Mouse (Mus musculus) lung, adult 2 months (tissue): Measurements from ENCODE around the gene Lims1. TPM values are rescaled to one million over a fixed set of nuclear protein-coding genes. Genes with fewer than 3 reads are reported as not detected.

Experiments
- DNase-seq: peaks from one replicate; pipeline ENCODE4 v3.0.0; 2022
- H3K4me1 ChIP-seq: fragments of 200-500 bp; 2 replicates; pipeline ENCODE4 v1.6.1; 2011; ENCODE audit warnings: low read length; ENCODE audit not compliant: control insufficient read depth, insufficient read depth
- H3K4me3 ChIP-seq: fragments of 200-500 bp; replicated peaks from 2 replicates; pipeline ENCODE3; 2011; ENCODE audit warnings: low read depth, mild to moderate bottlenecking, control low read depth, low read length; ENCODE audit errors: extremely low read depth
- CTCF ChIP-seq: fragments of 200-500 bp; IDR thresholded peaks from 2 replicates; pipeline ENCODE4 v1.5.1; 2011; ENCODE audit warnings: mild to moderate bottlenecking, low read length, control low read depth; ENCODE audit not compliant: insufficient read depth
- POLR2A ChIP-seq: fragments of 200-500 bp; IDR thresholded peaks from 2 replicates; pipeline ENCODE4 v1.6.1; 2011; ENCODE audit warnings: low read depth, mild to moderate bottlenecking, control low read depth, low read length, borderline replicate concordance; ENCODE audit errors: extremely low read depth
- WGBS: fragments of 180-500 bp; shearing (Covaris S2); methylation state at CpG from one replicate; pipeline ENCODE4 v1.1.7; 2018; 5-methylcytosine and 5-hydroxymethylcytosine counted together
- polyA plus RNA-seq: library from polyadenylated mRNA; depleted of rRNA; stranded (reverse); fragments of >200 nt; gene quantifications from 2 replicates; pipeline ENCODE4 v1.2.3, GENCODE M21; 2012

Gene Lims1
- polyA plus RNA-seq, 1 experiment = 44.0 TPM

DNA sequence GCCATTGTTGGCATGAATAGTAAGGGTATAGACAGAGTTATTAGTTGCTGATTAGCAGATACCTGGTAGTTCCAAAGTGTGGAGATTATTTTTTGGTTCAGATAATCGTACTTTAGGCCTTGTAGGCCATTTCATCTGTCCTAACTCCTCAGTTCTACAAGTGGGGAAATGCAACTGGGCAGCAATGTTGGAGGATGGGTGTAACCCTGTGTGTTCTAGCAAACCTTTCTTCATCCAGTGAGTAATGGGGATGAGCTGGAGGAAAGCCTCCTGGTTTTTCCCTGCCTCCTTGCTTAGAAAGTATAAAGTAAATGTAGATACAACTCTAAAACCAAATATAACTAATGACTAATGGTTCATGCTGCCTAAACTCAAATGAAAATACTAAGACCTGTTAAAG, 55.1 kb downstream of the Lims1 start:
- WGBS = 50% methylated on average over 1 of the region's 1 CpGs
- TF ChIP-seq CTCF (no peak), POLR2A (no peak)
- DNase-seq = no peak
- H3K4me1 ChIP-seq = peaks cover 3% of the 10 kb centered on the region
- H3K4me3 ChIP-seq = no peak overlapping the region

- 100% methylated on average over 1 of the region's 1 CpGs for WGBS
Measured at GRCm38 (mm10) chr10:58379699-58380098, 56.4 kb downstream of the Lims1 start.

GRCm38 (mm10) chr10:58381904-58382303, 58.6 kb downstream of the Lims1 start:
- DNase-seq = no peak
- H3K4me1 ChIP-seq = peaks cover 13% of the 10 kb centered on the region
- no peak overlapping the region for H3K4me3 ChIP-seq
- TF ChIP-seq CTCF (no peak), POLR2A (no peak)
- 32% methylated on average over 1 of the region's 1 CpGs for WGBS

More at GRCm38 (mm10) chr10:58379699-58380098, 56.4 kb downstream of the Lims1 start:
- H3K4me1 ChIP-seq = peaks cover 10% of the 10 kb centered on the region
- DNase-seq = no peak
- no peak for TF ChIP-seq POLR2A
- no peak for TF ChIP-seq CTCF
- H3K4me3 ChIP-seq = no peak overlapping the region

DNA sequence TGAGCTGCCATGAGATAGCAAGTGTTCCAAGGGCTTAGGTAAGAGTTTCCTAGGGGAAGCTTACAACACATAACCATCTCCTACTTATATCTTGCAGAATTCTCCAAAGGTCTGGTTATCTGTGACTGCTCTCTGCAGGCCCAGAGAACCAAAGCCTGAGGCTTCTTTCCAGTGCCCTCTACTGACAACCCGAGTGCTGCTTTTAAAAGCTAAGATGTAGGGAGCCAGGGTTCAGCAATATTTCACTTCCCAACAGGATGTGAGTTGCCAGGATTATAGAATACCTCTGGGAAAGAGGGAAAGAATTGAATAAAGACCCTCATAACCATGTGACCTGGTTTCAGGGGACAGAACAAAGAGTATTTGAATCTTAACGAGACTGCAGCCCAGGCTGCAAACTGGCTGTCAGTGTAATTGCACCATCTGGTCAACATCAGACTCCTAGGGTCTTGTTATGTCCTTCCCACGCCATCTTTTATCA, 59.4 kb downstream of the Lims1 start:
- Histone ChIP-seq H3K4me3 (no peak overlapping the region), H3K4me1 (peaks cover 13% of the 10 kb centered on the region)
- TF ChIP-seq CTCF = no peak
- DNase-seq = no peak
- 28% methylated on average over 3 of the region's 3 CpGs for WGBS

DNA sequence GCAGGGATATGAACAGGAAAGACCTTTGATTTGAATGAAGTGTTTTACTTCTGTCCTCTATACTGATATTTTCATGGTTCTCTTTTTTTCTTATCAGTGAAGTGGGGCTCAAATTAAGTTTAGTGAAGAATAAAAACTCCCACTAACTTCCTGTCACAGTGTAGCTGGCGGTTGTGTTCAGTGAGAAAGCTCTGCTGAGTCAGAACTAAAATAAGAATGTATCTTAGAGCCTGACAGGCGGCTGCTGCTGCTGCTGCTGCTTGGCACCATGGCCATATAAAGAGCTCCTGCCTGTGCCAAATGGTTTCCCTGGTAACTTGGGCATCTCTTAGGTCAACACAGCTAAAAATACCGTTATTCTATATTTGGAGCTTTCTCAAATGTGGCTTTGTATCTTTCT, 60.0 kb downstream of the Lims1 start:
- Histone ChIP-seq H3K4me1 (peaks cover 13% of the 10 kb centered on the region), H3K4me3 (no peak overlapping the region)
- TF ChIP-seq POLR2A (no peak), CTCF (no peak)
- DNase-seq = no peak
- WGBS = 13% methylated on average over 3 of the region's 3 CpGs

DNA sequence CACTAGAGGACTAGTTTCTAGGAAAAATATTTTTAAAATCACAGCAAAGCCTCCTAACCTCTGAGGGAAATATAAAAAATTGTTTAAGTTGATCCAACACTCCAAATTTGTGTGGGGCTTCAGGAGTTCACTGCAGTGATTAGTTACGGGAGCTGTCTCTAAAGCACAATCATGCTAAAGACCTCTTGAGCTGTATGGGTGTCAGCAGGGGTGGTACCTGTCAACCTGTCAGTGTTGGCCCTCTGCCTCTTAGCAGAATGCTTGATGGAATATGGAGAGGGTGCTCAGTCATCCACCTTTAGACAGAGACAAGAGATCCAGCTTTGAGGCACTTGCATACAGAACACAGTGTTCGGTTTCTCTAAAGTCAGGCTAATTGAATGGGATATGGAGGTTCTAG, 60.5 kb downstream of the Lims1 start:
- no peak for TF ChIP-seq CTCF
- no peak for TF ChIP-seq POLR2A
- Histone ChIP-seq H3K4me1 (peaks cover 13% of the 10 kb centered on the region), H3K4me3 (no peak overlapping the region)
- DNase-seq = no peak
- WGBS = 56% methylated on average over 2 of the region's 2 CpGs

DNA sequence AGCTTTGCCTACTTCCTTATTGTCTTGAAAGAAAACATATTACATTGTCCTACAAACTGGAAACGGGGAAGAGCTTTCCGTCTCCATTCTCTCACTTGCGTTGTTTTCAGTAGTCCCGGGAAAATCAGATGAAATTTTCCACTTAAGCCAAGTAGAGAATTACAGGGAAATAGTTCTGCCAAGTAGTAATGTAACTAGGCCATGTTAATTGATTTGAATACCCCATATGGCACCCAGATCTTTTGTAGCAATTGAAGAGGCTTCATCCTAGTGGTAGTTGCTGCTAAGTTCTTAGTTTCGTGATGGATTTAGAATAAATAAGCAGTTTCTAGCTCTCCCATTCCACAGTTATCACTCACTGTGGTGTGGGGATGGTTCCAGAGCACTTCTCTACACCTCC, 62.4 kb downstream of the Lims1 start:
- Histone ChIP-seq H3K4me3 (no peak overlapping the region), H3K4me1 (peaks cover 13% of the 10 kb centered on the region)
- no peak for TF ChIP-seq POLR2A
- no peak for TF ChIP-seq CTCF
- 76% methylated on average over 5 of the region's 5 CpGs for WGBS
- DNase-seq = no peak

DNA sequence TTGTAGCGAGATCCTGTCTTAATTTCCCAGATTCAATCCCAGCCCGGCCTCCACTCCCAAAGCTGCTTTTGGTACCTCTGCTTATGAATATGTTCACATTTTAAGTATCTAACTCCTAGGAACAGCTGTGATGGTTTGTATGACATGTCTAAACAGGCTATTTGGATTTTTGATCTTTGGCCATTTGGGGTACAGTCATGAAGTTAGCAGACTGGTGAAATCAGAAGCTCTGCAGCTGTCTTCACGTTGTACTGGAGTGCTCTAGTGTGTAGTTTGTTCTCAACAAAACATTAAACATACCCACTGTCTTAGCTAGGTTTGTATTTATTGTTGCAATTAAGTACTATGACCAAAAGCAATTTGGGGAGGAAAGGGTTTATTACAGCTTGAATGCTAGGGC, 63.7 kb downstream of the Lims1 start:
- no peak for TF ChIP-seq POLR2A
- no peak for TF ChIP-seq CTCF
- no peak for DNase-seq
- Histone ChIP-seq H3K4me1 (peaks cover 13% of the 10 kb centered on the region), H3K4me3 (no peak overlapping the region)
- WGBS = 78% methylated on average over 3 of the region's 3 CpGs

DNA sequence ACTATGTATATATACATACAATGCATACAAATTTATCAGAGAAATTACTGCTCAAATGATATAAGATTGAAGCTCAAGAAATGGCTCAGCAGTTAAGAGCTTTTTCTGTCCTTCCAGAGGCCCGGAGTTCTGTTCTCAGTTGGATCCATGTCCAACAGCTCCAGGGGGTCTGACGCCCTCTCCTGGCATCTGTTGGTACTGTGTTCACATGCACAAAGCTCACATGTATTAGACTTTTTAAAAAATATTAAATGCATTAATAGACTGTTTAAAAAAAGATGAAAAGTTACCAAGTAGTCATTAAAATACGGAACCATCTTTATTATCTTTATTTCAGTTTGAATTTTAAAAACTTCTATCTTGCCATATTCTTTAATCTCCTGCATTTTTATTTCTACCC, 65.4 kb downstream of the Lims1 start:
- 79% methylated on average over 3 of the region's 3 CpGs for WGBS
- DNase-seq = no peak
- Histone ChIP-seq H3K4me3 (no peak overlapping the region), H3K4me1 (peaks cover 16% of the 10 kb centered on the region)
- no peak for TF ChIP-seq POLR2A
- 0 out of 2 replicates have a peak, but pooled peaks have one; percentile 13 for TF ChIP-seq CTCF

GRCm38 (mm10) chr10:58389151-58389550, 65.9 kb downstream of the Lims1 start:
- Histone ChIP-seq H3K4me3 (no peak overlapping the region), H3K4me1 (peaks cover 13% of the 10 kb centered on the region)
- TF ChIP-seq CTCF = no peak
- no peak for TF ChIP-seq POLR2A
- DNase-seq = no peak
- WGBS = 60% methylated on average over 3 of the region's 3 CpGs
